Mouse (Mus musculus) 3T3-L1 (cell line): Measurements from ENCODE around the gene Npas2.

ENCODE experiments used
- DNase-seq: peaks from one replicate; pipeline ENCODE4 v3.0.0-alpha.2; 2015; ENCODE audit warnings: low read depth, low spot score

The Npas2 gene

GRCm38 (mm10) chr1:39192997-39193861 is at the start of gene Npas2:
Npas2 (plus strand) TSS chr1:39193731.
- DNase-seq: no peak

GRCm38 (mm10) chr1:39156778-39157177 is 36.8 kb upstream of the Npas2 start:
- no peak for DNase-seq

GRCm38 (mm10) chr1:39160167-39160566 is 33.4 kb upstream of the Npas2 start:
- no peak for DNase-seq

GRCm38 (mm10) chr1:39163077-39163476 is 30.5 kb upstream of the Npas2 start:
- DNase-seq: no peak

- DNase-seq: no peak
Observed at GRCm38 (mm10) chr1:39176690-39177089, 16.8 kb upstream of the Npas2 start.

- DNase-seq: no peak
Observed at GRCm38 (mm10) chr1:39177211-39177610, 16.3 kb upstream of the Npas2 start.

- DNase-seq: no peak
Observed at GRCm38 (mm10) chr1:39179806-39180205, 13.7 kb upstream of the Npas2 start.

- no peak for DNase-seq
Observed at GRCm38 (mm10) chr1:39180517-39180916, 13.0 kb upstream of the Npas2 start.

- DNase-seq: no peak
Observed at GRCm38 (mm10) chr1:39181901-39182300, 11.6 kb upstream of the Npas2 start.

- no peak for DNase-seq
Observed at GRCm38 (mm10) chr1:39185833-39186232, 7.7 kb upstream of the Npas2 start.

GRCm38 (mm10) chr1:39186711-39187437 is 6.7 kb upstream of the Npas2 start:
- DNase-seq: no peak

GRCm38 (mm10) chr1:39191122-39191521 is 2.4 kb upstream of the Npas2 start:
- no peak for DNase-seq

- DNase-seq: no peak
Observed at GRCm38 (mm10) chr1:39192460-39192996, 1.0 kb upstream of the Npas2 start.

GRCm38 (mm10) chr1:39193862-39194675 is 538 bp downstream of the Npas2 start:
- DNase-seq: no peak

- DNase-seq: no peak
Observed at GRCm38 (mm10) chr1:39194959-39195358, 1.4 kb downstream of the Npas2 start.

GRCm38 (mm10) chr1:39196126-39196525 is 2.6 kb downstream of the Npas2 start:
- no peak for DNase-seq

GRCm38 (mm10) chr1:39196676-39197375 is 3.3 kb downstream of the Npas2 start:
- DNase-seq: peak; percentile 66

- DNase-seq: no peak
Observed at GRCm38 (mm10) chr1:39205021-39205420, 11.5 kb downstream of the Npas2 start.

- DNase-seq: no peak
Observed at GRCm38 (mm10) chr1:39205697-39206096, 12.2 kb downstream of the Npas2 start.

GRCm38 (mm10) chr1:39206942-39207341 is 13.4 kb downstream of the Npas2 start:
- peak; percentile 47 for DNase-seq

- no peak for DNase-seq
Observed at GRCm38 (mm10) chr1:39210928-39211327, 17.4 kb downstream of the Npas2 start.
